Mouse (Mus musculus): ENCODE measurements around the gene Cdr2.

GRCm38 (mm10) chr7:120938206-120938605 is 43.9 kb downstream of the Cdr2 start:
- TF ChIP-seq MYC (IDR thresholded peaks at IDR 0.05; ENCODE audit: low read depth, low read length) (no peak), CTCF (IDR thresholded peaks at IDR 0.05 in 2 of 3, conservative IDR thresholded peaks at IDR 0.05 in 1 of 3; ENCODE audit: control insufficient read depth in 1 of 3, insufficient read depth in 1 of 3, low read depth in 2 of 3, low read length in 3 of 3, poor library complexity in 1 of 3, severe bottlenecking in 1 of 3) (no peak), ZNF384 (IDR thresholded peaks at IDR 0.05; ENCODE audit: low read depth, low read length) (no peak), POLR2A (IDR thresholded peaks at IDR 0.05; ENCODE audit: control insufficient read depth in 1 of 2, insufficient read depth in 1 of 2, low read depth in 1 of 2, low read length in 2 of 2, poor library complexity in 1 of 2) (no peak), POLR2AphosphoS5 (IDR thresholded peaks at IDR 0.05; ENCODE audit: borderline replicate concordance, low read depth, low read length) (no peak)
